Mouse (Mus musculus) olfactory bulb, adult 2 months (tissue): Measurements from ENCODE around the gene Zfp719. TPM values are rescaled to one million over a fixed set of nuclear protein-coding genes. Genes with fewer than 3 reads are reported as not detected.

Experiments
- H3K27ac ChIP-seq: fragments of 200-500 bp; 2 replicates; pipeline ENCODE4 v1.5.1; 2012; ENCODE audit warnings: low read depth, low read length; ENCODE audit not compliant: insufficient read depth
- H3K4me1 ChIP-seq: fragments of 200-500 bp; 2 replicates; pipeline ENCODE4 v1.6.1; 2012; ENCODE audit warnings: low read length; ENCODE audit not compliant: control insufficient read depth, insufficient read depth
- H3K4me3 ChIP-seq: fragments of 200-500 bp; 2 replicates; pipeline ENCODE4 v1.5.1; 2012; ENCODE audit warnings: mild to moderate bottlenecking, low read depth, low read length, moderate library complexity; ENCODE audit not compliant: insufficient read depth
- CTCF ChIP-seq: fragments of 200-500 bp; IDR thresholded peaks from 2 replicates; pipeline ENCODE4 v1.5.1; 2012; ENCODE audit warnings: low read depth, mild to moderate bottlenecking, low read length, moderate library complexity; ENCODE audit not compliant: insufficient read depth
- POLR2A ChIP-seq: fragments of 200-500 bp; IDR thresholded peaks from 2 replicates; pipeline ENCODE4 v1.6.1; 2012; ENCODE audit warnings: mild to moderate bottlenecking, low read depth, low read length, moderate library complexity; ENCODE audit not compliant: insufficient read depth
- WGBS: fragments of 180-500 bp; shearing (Covaris S2); methylation state at CpG from one replicate; pipeline ENCODE4 v1.1.7; 2018; 5-methylcytosine and 5-hydroxymethylcytosine counted together
- polyA plus RNA-seq: library from polyadenylated mRNA; stranded (reverse); fragments of >200 nt; gene quantifications from 2 replicates; pipeline ENCODE4 v1.2.4, GENCODE M21; 2012; ENCODE audit warnings: low replicate concordance; ENCODE audit not compliant: missing spikeins, insufficient read depth, insufficient read length

The Zfp719 gene
- polyA plus RNA-seq, 1 experiment: not detected

- Histone ChIP-seq H3K4me1 (no peaks in the 10 kb centered on the region), H3K4me3 (no peak overlapping the region), H3K27ac (no peak overlapping the region)
- WGBS: 22% methylated on average over 5 of the region's 5 CpGs
- no peak for TF ChIP-seq CTCF
- no peak for TF ChIP-seq POLR2A
Measured at GRCm38 (mm10) chr7:43601884-43602283, 22.5 kb downstream of the Zfp719 start.

- WGBS: 13% methylated on average over 41 of the region's 41 CpGs
- H3K4me1 ChIP-seq: peaks cover 3% of the 10 kb centered on the region; the same call in 1 of the 2 replicates
- peak within 1 kb of the TSS; percentile 28 for H3K4me3 ChIP-seq
Measured at GRCm38 (mm10) chr7:43606896-43607742, 27.7 kb downstream of the Zfp719 start, which contains the start of gene Zfp819. TSS of gene Zfp819 (plus strand) at chr7:43607169.

GRCm38 (mm10) chr7:43607743-43608287 lies 28.4 kb downstream of the Zfp719 start:
- Histone ChIP-seq H3K4me3 (no peak overlapping the region), H3K4me1 (peaks cover 3% of the 10 kb centered on the region; the same call in 1 of the 2 replicates), H3K27ac (no peak overlapping the region)
- TF ChIP-seq CTCF (no peak), POLR2A (no peak)
- 46% methylated on average over 5 of the region's 5 CpGs for WGBS

More at GRCm38 (mm10) chr7:43606896-43607742, 27.7 kb downstream of the Zfp719 start, which contains the start of gene Zfp819:
- TF ChIP-seq POLR2A (no peak), CTCF (no peak)
- H3K27ac ChIP-seq: no peak within 1 kb of the TSS

- no peak overlapping the region for H3K4me3 ChIP-seq
- no peak overlapping the region for H3K27ac ChIP-seq
- WGBS: 75% methylated on average over 7 of the region's 7 CpGs
- TF ChIP-seq CTCF (no peak), POLR2A (no peak)
- peaks cover 3% of the 10 kb centered on the region; the same call in 1 of the 2 replicates for H3K4me1 ChIP-seq
Measured at GRCm38 (mm10) chr7:43608316-43608824, 29.0 kb downstream of the Zfp719 start.

- no peak overlapping the region for H3K27ac ChIP-seq
- no peak overlapping the region for H3K4me3 ChIP-seq
- WGBS: 87% methylated on average over 14 of the region's 14 CpGs
- no peaks in the 10 kb centered on the region for H3K4me1 ChIP-seq
- no peak for TF ChIP-seq POLR2A
- no peak for TF ChIP-seq CTCF
Measured at GRCm38 (mm10) chr7:43613816-43614551, 34.6 kb downstream of the Zfp719 start.

- Histone ChIP-seq H3K4me1 (no peaks in the 10 kb centered on the region), H3K27ac (no peak overlapping the region), H3K4me3 (no peak overlapping the region)
- 87% methylated on average over 7 of the region's 7 CpGs for WGBS
- TF ChIP-seq POLR2A: no peak
- no peak for TF ChIP-seq CTCF
Measured at GRCm38 (mm10) chr7:43622927-43623326, 43.5 kb downstream of the Zfp719 start.

- no peaks in the 10 kb centered on the region for H3K4me1 ChIP-seq
- TF ChIP-seq POLR2A (no peak), CTCF (no peak)
- WGBS: 18% methylated on average over 10 of the region's 10 CpGs
- H3K4me3 ChIP-seq: no peak overlapping the region
- no peak overlapping the region for H3K27ac ChIP-seq
Measured at GRCm38 (mm10) chr7:43623819-43624218, 44.4 kb downstream of the Zfp719 start.

GRCm38 (mm10) chr7:43625065-43625464 lies 45.7 kb downstream of the Zfp719 start:
- H3K4me3 ChIP-seq: no peak overlapping the region
- no peaks in the 10 kb centered on the region for H3K4me1 ChIP-seq
- TF ChIP-seq CTCF (no peak), POLR2A (no peak)
- H3K27ac ChIP-seq: no peak overlapping the region
- WGBS: 58% methylated on average over 3 of the region's 3 CpGs

- 79% methylated on average over 8 of the region's 8 CpGs for WGBS
- Histone ChIP-seq H3K4me3 (no peak overlapping the region), H3K27ac (no peak overlapping the region), H3K4me1 (no peaks in the 10 kb centered on the region)
- TF ChIP-seq CTCF: no peak
- no peak for TF ChIP-seq POLR2A
Measured at GRCm38 (mm10) chr7:43625794-43626422, 46.5 kb downstream of the Zfp719 start.
